Mouse (Mus musculus): ENCODE results near the gene Adgrb2. TPM values are rescaled to one million over a fixed set of nuclear protein-coding genes. Genes with fewer than 3 reads are reported as not detected.

Gene Adgrb2
- polyA plus RNA-seq, 1 experiment from 2014 or later: 3.6 TPM

DNA sequence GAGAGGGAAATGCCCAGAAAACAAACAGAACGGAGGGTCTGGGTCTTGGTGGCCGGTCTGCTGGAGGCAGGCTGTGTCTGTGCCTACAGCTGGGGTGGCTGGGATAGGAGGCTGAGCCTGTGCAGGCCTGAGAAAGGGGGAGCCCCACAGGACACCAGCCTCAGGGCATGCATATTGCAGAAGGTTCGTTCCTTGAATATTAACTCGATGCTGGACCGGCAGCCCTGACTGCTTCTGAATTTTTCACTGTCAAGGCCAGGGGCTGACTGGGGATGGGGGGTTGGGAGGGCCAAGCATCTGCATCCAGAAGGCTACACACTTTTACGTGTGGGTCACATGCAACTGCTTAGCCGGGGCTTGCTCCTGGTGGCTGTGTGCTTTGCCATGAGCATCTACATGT, 48.8 kb downstream of the Adgrb2 start:
- Histone ChIP-seq H3K4me3 (ENCODE audit: low read depth, low read length) (no peak overlapping the region), H3K36me3 (ENCODE audit: control insufficient read depth, insufficient read depth, low read length) (no peaks in the 10 kb centered on the region), H3K9me3 (ENCODE audit: control insufficient read depth, low read length) (no peaks in the 10 kb centered on the region), H3K9ac (ENCODE audit: low read length) (no peak overlapping the region), H3K27ac (ENCODE audit: low read depth, low read length) (no peak overlapping the region), H3K4me2 (ENCODE audit: low read depth, low read length, severe bottlenecking) (no peak overlapping the region), H3K27me3 (ENCODE audit: control insufficient read depth, insufficient read depth, low read length) (peaks cover 3% of the 10 kb centered on the region; the same call in 1 of the 2 replicates), H3K4me1 (replicated peaks; ENCODE audit: control insufficient read depth, insufficient read depth, low read length) (no peaks in the 10 kb centered on the region; the same call in 1 of the 2 replicates)
- DNase-seq (ENCODE audit: low spot score) (no peak), ATAC-seq (replicated peaks; ENCODE audit: low FRiP score) (no peak)
- 68% methylated on average over 7 of the region's 7 CpGs for WGBS

DNA sequence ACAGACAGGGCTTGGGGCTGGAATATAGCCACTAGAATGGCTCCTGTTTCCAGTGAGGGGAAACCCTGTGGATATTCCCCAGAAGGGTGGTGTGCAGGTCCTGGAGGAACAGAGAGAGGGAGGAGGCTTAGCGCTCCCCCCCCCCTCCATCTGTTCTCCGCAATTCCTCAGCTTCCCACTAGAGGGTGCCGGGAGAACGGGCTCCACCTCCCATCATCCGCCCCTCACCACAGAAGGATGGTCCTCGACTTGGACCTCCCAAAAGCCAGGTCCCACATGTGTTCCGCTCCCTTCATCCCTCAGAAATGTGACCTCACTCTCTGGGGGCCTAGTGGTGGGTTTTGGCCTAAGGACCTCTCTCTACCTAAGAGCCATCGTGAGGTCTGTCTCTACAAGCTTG, 51.4 kb downstream of the Adgrb2 start:
- WGBS: 4% methylated on average over 8 of the region's 8 CpGs
- Histone ChIP-seq H3K4me1 (replicated peaks; ENCODE audit: control insufficient read depth, insufficient read depth, low read length) (no peaks in the 10 kb centered on the region; the same call in 1 of the 2 replicates), H3K27me3 (ENCODE audit: control insufficient read depth, insufficient read depth, low read length) (peaks cover 3% of the 10 kb centered on the region; the same call in 1 of the 2 replicates), H3K36me3 (ENCODE audit: control insufficient read depth, insufficient read depth, low read length) (no peaks in the 10 kb centered on the region), H3K9ac (ENCODE audit: low read length) (no peak overlapping the region), H3K4me2 (ENCODE audit: low read depth, low read length, severe bottlenecking) (no peak overlapping the region), H3K4me3 (ENCODE audit: low read depth, low read length) (no peak overlapping the region), H3K27ac (ENCODE audit: low read depth, low read length) (no peak overlapping the region), H3K9me3 (ENCODE audit: control insufficient read depth, low read length) (no peaks in the 10 kb centered on the region)
- 0 out of 2 replicates have a peak, but pooled peaks have one; percentile 24 for ATAC-seq (replicated peaks; ENCODE audit: low FRiP score)
- peak; percentile 79 for DNase-seq (ENCODE audit: low spot score)

DNA sequence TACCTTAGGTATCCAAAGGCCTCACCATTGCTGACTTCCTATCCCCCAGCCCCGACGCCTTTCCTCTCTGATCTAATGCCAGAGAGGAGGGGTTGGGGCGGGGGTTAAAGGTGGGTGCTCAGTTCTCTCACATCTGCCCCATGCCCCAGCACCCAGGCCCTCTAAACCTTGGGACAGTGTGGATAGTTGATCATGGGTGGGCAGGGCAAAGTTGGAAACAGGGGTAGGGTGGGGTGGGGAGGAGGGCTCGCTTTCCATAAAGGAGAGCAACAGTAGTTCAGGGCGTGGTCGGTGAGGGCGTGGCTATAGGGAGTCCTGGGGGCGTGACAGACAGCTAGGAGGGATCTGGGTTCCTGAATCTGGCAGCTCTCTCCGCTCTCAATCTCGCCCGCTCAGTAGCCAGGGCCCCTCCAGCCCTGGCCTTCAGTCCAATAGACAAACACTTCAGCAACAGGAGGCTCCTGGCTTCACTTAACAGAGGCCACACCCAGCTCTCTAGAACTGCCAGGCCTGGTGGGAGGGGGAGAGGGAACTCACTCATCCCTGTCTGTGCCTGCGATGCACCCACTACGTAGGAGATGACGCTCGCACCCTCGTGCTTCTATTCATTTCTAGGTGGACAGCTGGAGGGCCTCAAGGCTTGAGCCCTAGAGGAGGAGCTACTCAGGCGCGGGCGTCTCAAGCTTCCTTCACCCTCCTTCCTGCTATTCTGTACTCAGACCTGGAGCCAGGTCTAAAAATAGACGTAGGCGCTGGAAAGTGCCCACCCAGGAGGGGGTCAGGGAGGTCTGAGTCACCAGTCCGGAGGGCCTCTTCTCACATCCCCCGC, 52.1 kb downstream of the Adgrb2 start:
- Histone ChIP-seq H3K9me3 (ENCODE audit: control insufficient read depth, low read length) (no peaks in the 10 kb centered on the region), H3K4me2 (ENCODE audit: low read depth, low read length, severe bottlenecking) (no peak overlapping the region), H3K27ac (ENCODE audit: low read depth, low read length) (no peak overlapping the region), H3K4me1 (replicated peaks; ENCODE audit: control insufficient read depth, insufficient read depth, low read length) (no peaks in the 10 kb centered on the region; the same call in 1 of the 2 replicates), H3K4me3 (ENCODE audit: low read depth, low read length) (no peak overlapping the region), H3K36me3 (ENCODE audit: control insufficient read depth, insufficient read depth, low read length) (no peaks in the 10 kb centered on the region), H3K9ac (ENCODE audit: low read length) (no peak overlapping the region), H3K27me3 (ENCODE audit: control insufficient read depth, insufficient read depth, low read length) (peaks cover 3% of the 10 kb centered on the region; the same call in 1 of the 2 replicates)
- peak; percentile 64 for DNase-seq (ENCODE audit: low spot score)
- 11% methylated on average over 23 of the region's 23 CpGs for whole genome bisulfite sequencing
- 0 out of 2 replicates have a peak, but pooled peaks have one; percentile 12 for ATAC-seq (replicated peaks; ENCODE audit: low FRiP score)

DNA sequence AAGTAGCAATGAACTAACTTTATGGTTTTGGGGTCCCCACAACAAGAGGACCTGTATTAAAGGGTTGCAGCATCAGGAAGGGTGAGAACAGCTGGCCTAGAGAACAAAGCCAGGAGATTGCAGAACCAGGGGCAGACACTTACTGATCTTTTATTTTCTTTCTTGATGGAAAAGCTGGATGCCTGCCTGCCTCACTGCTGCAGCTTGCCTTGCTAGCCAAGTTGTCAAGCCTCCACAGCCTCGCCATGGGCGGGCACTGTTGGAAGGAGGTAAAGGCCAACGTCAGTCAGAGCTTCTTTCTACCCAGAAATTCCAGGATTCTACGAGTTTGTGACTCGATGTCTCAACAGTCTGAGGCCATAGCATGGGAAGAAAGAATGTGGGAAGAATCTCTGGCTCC, 54.7 kb downstream of the Adgrb2 start:
- H3K27ac ChIP-seq (ENCODE audit: low read depth, low read length): no peak overlapping the region
- peaks cover 3% of the 10 kb centered on the region; the same call in 1 of the 2 replicates for H3K27me3 ChIP-seq (ENCODE audit: control insufficient read depth, insufficient read depth, low read length)
- H3K36me3 ChIP-seq (ENCODE audit: control insufficient read depth, insufficient read depth, low read length): no peaks in the 10 kb centered on the region
- DNase-seq (ENCODE audit: low spot score): no peak
- H3K9ac ChIP-seq (ENCODE audit: low read length): no peak overlapping the region
- H3K9me3 ChIP-seq (ENCODE audit: control insufficient read depth, low read length): no peaks in the 10 kb centered on the region
- 54% methylated on average over 5 of the region's 5 CpGs for WGBS
- no peak overlapping the region for H3K4me2 ChIP-seq (ENCODE audit: low read depth, low read length, severe bottlenecking)
- ATAC-seq (replicated peaks; ENCODE audit: low FRiP score): no peak
- no peaks in the 10 kb centered on the region; the same call in 1 of the 2 replicates for H3K4me1 ChIP-seq (replicated peaks; ENCODE audit: control insufficient read depth, insufficient read depth, low read length)
- H3K4me3 ChIP-seq (ENCODE audit: low read depth, low read length): no peak overlapping the region

DNA sequence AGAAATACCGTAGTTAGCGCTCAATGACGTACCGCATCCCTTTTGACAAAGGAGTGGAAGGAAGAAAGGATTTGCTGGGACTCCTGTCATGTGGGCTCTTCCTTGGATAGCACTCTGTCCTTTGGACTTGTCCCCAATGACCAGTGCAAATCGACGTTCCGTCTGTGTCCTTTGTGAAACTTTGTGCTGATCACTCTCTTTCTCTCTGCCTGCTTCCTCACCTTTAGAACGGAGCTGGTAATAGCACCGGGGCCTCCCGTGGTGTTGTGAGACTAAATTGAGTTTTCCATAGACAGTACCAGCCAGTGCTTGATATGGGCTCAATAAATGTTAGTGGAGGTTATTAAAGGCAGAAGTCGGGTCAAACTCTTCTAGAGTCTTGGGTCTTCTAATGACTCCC, 56.4 kb downstream of the Adgrb2 start:
- ATAC-seq (replicated peaks; ENCODE audit: low FRiP score): no peak
- H3K4me2 ChIP-seq (ENCODE audit: low read depth, low read length, severe bottlenecking): no peak overlapping the region
- DNase-seq (ENCODE audit: low spot score): no peak
- H3K27ac ChIP-seq (ENCODE audit: low read depth, low read length): no peak overlapping the region
- no peak overlapping the region for H3K4me3 ChIP-seq (ENCODE audit: low read depth, low read length)
- H3K9ac ChIP-seq (ENCODE audit: low read length): no peak overlapping the region
- H3K36me3 ChIP-seq (ENCODE audit: control insufficient read depth, insufficient read depth, low read length): no peaks in the 10 kb centered on the region
- H3K4me1 ChIP-seq (replicated peaks; ENCODE audit: control insufficient read depth, insufficient read depth, low read length): no peaks in the 10 kb centered on the region; the same call in 1 of the 2 replicates
- 89% methylated on average over 11 of the region's 11 CpGs for WGBS
- no peaks in the 10 kb centered on the region for H3K9me3 ChIP-seq (ENCODE audit: control insufficient read depth, low read length)
- peaks cover under 1% of the 10 kb centered on the region; the same call in 1 of the 2 replicates for H3K27me3 ChIP-seq (ENCODE audit: control insufficient read depth, insufficient read depth, low read length)

DNA sequence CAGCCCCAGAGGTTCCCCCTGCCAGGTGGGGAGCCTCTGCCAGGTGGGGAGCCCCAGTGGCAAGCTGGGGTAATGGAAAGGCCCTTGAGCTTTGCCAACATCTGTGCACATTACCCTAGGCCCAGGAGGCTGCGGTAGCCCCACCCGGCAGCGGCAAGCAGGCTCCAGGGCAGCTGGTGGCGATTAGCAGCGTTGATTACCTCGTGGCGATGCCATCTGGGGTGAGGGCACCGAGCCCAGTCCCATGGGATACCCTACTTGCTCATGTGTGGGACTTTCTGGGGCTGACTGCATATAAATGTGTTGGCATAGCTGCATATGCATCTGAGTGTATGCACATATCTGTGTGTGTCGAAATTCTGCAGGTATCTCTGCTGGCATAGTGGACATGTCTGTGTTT, 59.5 kb downstream of the Adgrb2 start:
- H3K27me3 ChIP-seq (ENCODE audit: control insufficient read depth, insufficient read depth, low read length): peaks cover 10% of the 10 kb centered on the region; the same call in 1 of the 2 replicates
- no peak overlapping the region for H3K27ac ChIP-seq (ENCODE audit: low read depth, low read length)
- 74% methylated on average over 9 of the region's 9 CpGs for WGBS
- ATAC-seq (replicated peaks; ENCODE audit: low FRiP score) (no peak), DNase-seq (ENCODE audit: low spot score) (no peak)
- H3K4me3 ChIP-seq (ENCODE audit: low read depth, low read length): no peak overlapping the region
- no peaks in the 10 kb centered on the region for H3K9me3 ChIP-seq (ENCODE audit: control insufficient read depth, low read length)
- H3K36me3 ChIP-seq (ENCODE audit: control insufficient read depth, insufficient read depth, low read length): no peaks in the 10 kb centered on the region
- H3K4me2 ChIP-seq (ENCODE audit: low read depth, low read length, severe bottlenecking): no peak overlapping the region
- H3K9ac ChIP-seq (ENCODE audit: low read length): no peak overlapping the region
- H3K4me1 ChIP-seq (replicated peaks; ENCODE audit: control insufficient read depth, insufficient read depth, low read length): peaks cover 9% of the 10 kb centered on the region; the same call in 1 of the 2 replicates

DNA sequence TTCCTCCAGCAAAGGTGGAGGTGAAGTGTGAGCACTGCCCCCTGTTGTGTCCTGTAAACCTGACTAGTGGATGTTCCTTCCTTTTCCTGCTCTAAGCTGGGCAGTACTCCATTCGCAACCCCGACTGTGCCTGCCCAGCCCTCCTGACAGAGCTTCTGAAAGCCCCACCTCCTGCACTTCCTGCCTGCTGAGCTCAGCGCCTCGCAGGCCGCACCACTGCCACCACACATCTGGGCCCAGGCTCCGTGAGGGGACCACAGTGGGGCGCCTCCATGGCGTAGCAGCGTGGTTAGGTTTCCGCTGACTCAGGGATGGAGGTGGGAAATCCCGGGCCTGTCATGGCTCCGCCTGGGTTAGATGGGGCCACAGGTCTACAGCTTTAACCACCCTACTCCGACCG, 60.9 kb downstream of the Adgrb2 start:
- WGBS: 18% methylated on average over 14 of the region's 14 CpGs
- H3K9me3 ChIP-seq (ENCODE audit: control insufficient read depth, low read length): no peaks in the 10 kb centered on the region
- H3K4me1 ChIP-seq (replicated peaks; ENCODE audit: control insufficient read depth, insufficient read depth, low read length): peaks cover 9% of the 10 kb centered on the region; the same call in 1 of the 2 replicates
- no peak overlapping the region for H3K9ac ChIP-seq (ENCODE audit: low read length)
- H3K4me3 ChIP-seq (ENCODE audit: low read depth, low read length): no peak overlapping the region
- no peak overlapping the region for H3K27ac ChIP-seq (ENCODE audit: low read depth, low read length)
- ATAC-seq (replicated peaks; ENCODE audit: low FRiP score) (no peak), DNase-seq (ENCODE audit: low spot score) (no peak)
- H3K4me2 ChIP-seq (ENCODE audit: low read depth, low read length, severe bottlenecking): no peak overlapping the region
- H3K27me3 ChIP-seq (ENCODE audit: control insufficient read depth, insufficient read depth, low read length): peaks cover 10% of the 10 kb centered on the region; the same call in 1 of the 2 replicates
- H3K36me3 ChIP-seq (ENCODE audit: control insufficient read depth, insufficient read depth, low read length): no peaks in the 10 kb centered on the region

DNA sequence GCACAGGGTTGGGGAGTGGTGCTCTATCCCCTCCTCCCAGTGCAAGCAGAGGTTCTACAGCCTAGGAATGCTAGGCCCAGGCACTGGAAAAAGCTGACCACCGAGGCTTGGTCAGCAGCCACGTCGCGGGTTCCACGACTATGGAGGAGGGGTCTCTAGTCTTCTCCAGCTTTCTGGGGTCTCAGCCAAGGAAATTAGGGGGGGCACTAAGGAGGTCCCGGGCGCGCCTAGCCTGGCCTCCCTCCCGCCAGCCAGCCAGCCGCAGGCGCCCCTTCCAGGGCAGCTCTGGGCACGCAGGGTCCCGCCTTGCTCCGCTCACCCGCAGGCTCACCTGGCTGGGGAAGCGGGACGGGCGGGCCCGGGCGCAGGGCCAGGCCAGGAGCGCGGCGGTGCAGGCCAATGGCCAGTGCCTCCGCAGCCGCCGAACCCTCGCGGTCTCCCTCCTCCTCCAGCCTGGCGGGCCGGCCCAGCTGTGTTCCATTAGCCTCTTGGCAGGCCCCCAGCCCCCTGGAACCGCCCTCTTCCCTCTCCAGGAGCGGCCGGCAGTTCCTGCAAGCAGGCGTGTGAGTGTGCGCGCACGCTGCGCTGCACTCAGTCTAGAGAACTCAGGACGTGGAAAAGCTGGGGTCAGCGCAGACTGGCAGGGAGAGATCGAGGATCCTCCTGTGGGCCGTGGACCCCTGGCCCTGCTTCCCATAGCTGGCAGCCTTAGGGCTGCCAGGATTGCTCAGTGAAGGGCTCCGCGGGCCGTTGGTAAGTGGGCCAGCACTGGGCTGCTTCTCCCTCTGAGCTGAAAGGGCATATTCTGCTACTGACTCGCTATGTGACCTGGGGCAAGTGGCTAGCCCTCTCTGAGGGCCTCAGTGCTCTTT, 62.9 kb downstream of the Adgrb2 start, which contains the start of gene Col16a1:
Col16a1 (plus strand) TSS at position 510 of the 872 bp plus-strand sequence.
- Histone ChIP-seq H3K27ac (ENCODE audit: low read depth, low read length) (no peak within 1 kb of the TSS), H3K9me3 (ENCODE audit: control insufficient read depth, low read length) (no peaks in the 10 kb centered on the region; the same call in 1 of the 2 replicates), H3K4me3 (ENCODE audit: low read depth, low read length) (peak within 1 kb of the TSS; percentile 29), H3K9ac (ENCODE audit: low read length) (peak within 1 kb of the TSS; percentile 42), H3K4me2 (ENCODE audit: low read depth, low read length, severe bottlenecking) (peak within 1 kb of the TSS; percentile 73), H3K4me1 (replicated peaks; ENCODE audit: control insufficient read depth, insufficient read depth, low read length) (peaks cover 9% of the 10 kb centered on the region; the same call in 1 of the 2 replicates), H3K27me3 (ENCODE audit: control insufficient read depth, insufficient read depth, low read length) (peaks cover 10% of the 10 kb centered on the region; the same call in 1 of the 2 replicates), H3K36me3 (ENCODE audit: control insufficient read depth, insufficient read depth, low read length) (no peaks in the 10 kb centered on the region)
- peak; percentile 85 for DNase-seq (ENCODE audit: low spot score)
- WGBS: 2% methylated on average over 40 of the region's 46 CpGs
- peak; percentile 60; the same call in 1 of the 2 replicates for ATAC-seq (replicated peaks; ENCODE audit: low FRiP score)
